Mouse (Mus musculus): ENCODE measurements around the gene Slc25a22. TPM values are rescaled to one million over a fixed set of nuclear protein-coding genes. Genes with fewer than 3 reads are reported as not detected.

The Slc25a22 gene
- total and polyA plus RNA-seq, 3 experiments, result 6.5 to 31.5 (median 16.1) TPM

GRCm38 (mm10) chr7:141472763-141473162 lies 35.1 kb upstream of the Slc25a22 start:
- peaks cover 9% of the 10 kb centered on the region for H3K27me3 ChIP-seq (replicated peaks)
- no peak for TF ChIP-seq RAD21 (IDR thresholded peaks at IDR 0.05; ENCODE audit: low read depth, low read length)
- TF ChIP-seq BHLHE40 (IDR thresholded peaks at IDR 0.05; ENCODE audit: low read depth, low read length), result no peak
- TF ChIP-seq MEF2A (IDR thresholded peaks at IDR 0.05; ENCODE audit: borderline replicate concordance, low read depth, low read length), result no peak
- TF ChIP-seq USF1 (IDR thresholded peaks at IDR 0.05; ENCODE audit: low read depth, low read length), result no peak
- TF ChIP-seq NRF1 (IDR thresholded peaks at IDR 0.05; ENCODE audit: low read depth, low read length), result no peak
- no peak for TF ChIP-seq JUND (conservative IDR thresholded peaks at IDR 0.05; ENCODE audit: low read depth, low read length)
- TF ChIP-seq GABPA (IDR thresholded peaks at IDR 0.05; ENCODE audit: insufficient replicate concordance, low read depth, low read length), result no peak
- no peak for TF ChIP-seq SMC3 (IDR thresholded peaks at IDR 0.05; ENCODE audit: low read depth, low read length)
- TF ChIP-seq JUN (IDR thresholded peaks at IDR 0.05; ENCODE audit: insufficient read depth, low read depth, low read length), result no peak
- no peak for DNase-seq (ENCODE audit: extremely low read depth)
- no peak overlapping the region for H3K9ac ChIP-seq (ENCODE audit: insufficient read depth, low read depth)
- no peak overlapping the region for H3K4me3 ChIP-seq (replicated peaks in 1 of 3; ENCODE audit: low read depth in 2 of 3, low read length in 2 of 3, poor library complexity in 1 of 3)
- no peak overlapping the region for H3K27ac ChIP-seq (ENCODE audit: insufficient read depth, low read depth)
- H3K79me2 ChIP-seq (replicated peaks; ENCODE audit: control insufficient read depth, extremely low read depth, insufficient read depth, poor library complexity, severe bottlenecking), result peaks cover 22% of the 10 kb centered on the region
- peaks cover 27 to 46% of the 10 kb centered on the region in 2 experiments for H3K36me3 ChIP-seq (replicated peaks in 1 of 2; ENCODE audit: control insufficient read depth in 1 of 2, insufficient read depth in 1 of 2, low read length in 1 of 2)
- dilution Hi-C loops (cut with MboI; ENCODE audit: extremely low pct_ligation_motif_present, extremely low pct_unique_long_range_greater_than_20kb, low sequenced_read_pairs), result no loop called here
- in situ Hi-C loops (cut with MboI; ENCODE audit: low pct_ligation_motif_present, low pct_unique_long_range_greater_than_20kb, low sequenced_read_pairs), result no loop called here
- peaks cover 35 to 61% of the 10 kb centered on the region in 2 experiments for H3K4me1 ChIP-seq (ENCODE audit: control insufficient read depth in 1 of 2, insufficient read depth in 2 of 2)
- H3K9me3 ChIP-seq (replicated peaks; ENCODE audit: low read length), result no peaks in the 10 kb centered on the region
- H3K4me2 ChIP-seq (ENCODE audit: insufficient read depth, low read depth, poor library complexity, severe bottlenecking), result no peak overlapping the region

- H3K4me2 ChIP-seq (ENCODE audit: insufficient read depth, low read depth, poor library complexity, severe bottlenecking), result no peak overlapping the region
- no peaks in the 10 kb centered on the region for H3K9me3 ChIP-seq (replicated peaks; ENCODE audit: low read length)
- H3K4me1 ChIP-seq (ENCODE audit: control insufficient read depth in 1 of 2, insufficient read depth in 2 of 2), result peaks cover 35 to 57% of the 10 kb centered on the region in 2 experiments
- H3K9ac ChIP-seq (ENCODE audit: insufficient read depth, low read depth), result no peak overlapping the region
- in situ Hi-C loops (cut with MboI; ENCODE audit: low pct_ligation_motif_present, low pct_unique_long_range_greater_than_20kb, low sequenced_read_pairs), result no loop called here
- H3K79me2 ChIP-seq (replicated peaks; ENCODE audit: control insufficient read depth, extremely low read depth, insufficient read depth, poor library complexity, severe bottlenecking), result peaks cover 22% of the 10 kb centered on the region
- no peak for TF ChIP-seq IRF4 (IDR thresholded peaks at IDR 0.05; ENCODE audit: low read depth, low read length)
- no peak for TF ChIP-seq MAZ (IDR thresholded peaks at IDR 0.05; ENCODE audit: low read depth, low read length)
- no peak for TF ChIP-seq MAX (IDR thresholded peaks at IDR 0.05; ENCODE audit: low read length)
- no peak for TF ChIP-seq CHD2 (IDR thresholded peaks at IDR 0.05; ENCODE audit: low read length)
- peaks cover 9% of the 10 kb centered on the region for H3K27me3 ChIP-seq (replicated peaks)
- H3K36me3 ChIP-seq (replicated peaks in 1 of 2; ENCODE audit: control insufficient read depth in 1 of 2, insufficient read depth in 1 of 2, low read length in 1 of 2), result peaks cover 27 to 46% of the 10 kb centered on the region in 2 experiments
- H3K4me3 ChIP-seq (replicated peaks in 1 of 3; ENCODE audit: low read depth in 2 of 3, low read length in 2 of 3, poor library complexity in 1 of 3), result no peak overlapping the region
- no peak overlapping the region for H3K27ac ChIP-seq (ENCODE audit: insufficient read depth, low read depth)
- no peak for DNase-seq (ENCODE audit: extremely low read depth)
- dilution Hi-C loops (cut with MboI; ENCODE audit: extremely low pct_ligation_motif_present, extremely low pct_unique_long_range_greater_than_20kb, low sequenced_read_pairs), result no loop called here
Observed at GRCm38 (mm10) chr7:141472226-141472625, 34.5 kb upstream of the Slc25a22 start.

DNA sequence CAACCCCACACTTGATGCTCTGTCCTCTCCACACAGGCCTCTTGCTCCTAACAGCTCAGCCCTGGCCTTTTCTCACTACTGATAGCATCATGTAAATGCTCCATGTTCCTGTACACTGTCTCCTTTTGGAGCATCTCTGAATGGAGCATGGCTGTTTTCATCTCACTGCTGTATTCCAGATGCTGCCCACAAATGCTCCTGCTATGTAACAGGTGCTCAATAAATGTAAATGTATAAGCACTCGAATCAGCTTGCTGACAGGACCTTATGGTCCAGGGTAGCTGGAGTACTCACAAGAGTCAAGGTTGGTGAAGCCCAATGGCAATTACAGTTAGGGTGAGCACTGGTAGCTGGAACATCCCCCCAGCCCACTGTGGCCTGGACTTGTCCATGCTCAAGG lies 33.5 kb upstream of the Slc25a22 start:
- H3K79me2 ChIP-seq (replicated peaks; ENCODE audit: control insufficient read depth, extremely low read depth, insufficient read depth, poor library complexity, severe bottlenecking), result peaks cover 22% of the 10 kb centered on the region
- no peaks in the 10 kb centered on the region for H3K9me3 ChIP-seq (replicated peaks; ENCODE audit: low read length)
- no peak overlapping the region for H3K4me3 ChIP-seq (replicated peaks in 1 of 3; ENCODE audit: low read depth in 2 of 3, low read length in 2 of 3, poor library complexity in 1 of 3)
- H3K27ac ChIP-seq (ENCODE audit: insufficient read depth, low read depth), result no peak overlapping the region
- H3K27me3 ChIP-seq (replicated peaks), result peaks cover 8% of the 10 kb centered on the region
- H3K36me3 ChIP-seq (replicated peaks in 1 of 2; ENCODE audit: control insufficient read depth in 1 of 2, insufficient read depth in 1 of 2, low read length in 1 of 2), result peaks cover 27 to 46% of the 10 kb centered on the region in 2 experiments
- peaks cover 32 to 56% of the 10 kb centered on the region in 2 experiments for H3K4me1 ChIP-seq (ENCODE audit: control insufficient read depth in 1 of 2, insufficient read depth in 2 of 2)
- TF ChIP-seq E2F4 (IDR thresholded peaks at IDR 0.05; ENCODE audit: insufficient replicate concordance, low read depth, low read length) (no peak), MAFK (IDR thresholded peaks at IDR 0.05; ENCODE audit: insufficient replicate concordance, low read length) (no peak), POLR2AphosphoS2 (IDR thresholded peaks at IDR 0.05; ENCODE audit: low read depth, low read length) (peak; percentile 80; the same call in 1 of the 2 replicates), MAX (IDR thresholded peaks at IDR 0.05; ENCODE audit: low read length) (no peak), RAD21 (IDR thresholded peaks at IDR 0.05; ENCODE audit: low read depth, low read length) (no peak)
- no peak overlapping the region for H3K9ac ChIP-seq (ENCODE audit: insufficient read depth, low read depth)
- DNase-seq (ENCODE audit: extremely low read depth), result no peak
- dilution Hi-C loops (cut with MboI; ENCODE audit: extremely low pct_ligation_motif_present, extremely low pct_unique_long_range_greater_than_20kb, low sequenced_read_pairs) (no loop called here), in situ Hi-C loops (cut with MboI; ENCODE audit: low pct_ligation_motif_present, low pct_unique_long_range_greater_than_20kb, low sequenced_read_pairs) (no loop called here)
- no peak overlapping the region for H3K4me2 ChIP-seq (ENCODE audit: insufficient read depth, low read depth, poor library complexity, severe bottlenecking)

Data from CH12.LX (cell line).